In genomic region chr17:31409741-31410350, GRCm38 (mm10) we compare ENCODE assay signal across 9 mouse cellular contexts. TPM values are rescaled to one million over a fixed set of nuclear protein-coding genes. Genes with fewer than 3 reads are reported as not detected.
DNase-seq lines count a peak whose midpoint lies in the region; ATAC-seq lines count a peak whose summit lies in the region.
"Had no signal": no experiment of that assay in that cellular context is flagged by ENCODE, and none has a peak within 500 bp of the region (broad histone marks: within the 10 kb centered on the region; RNA-seq: fewer than 3 reads in every experiment).

No protein-coding gene starts in this region.

- no peak for DNase-seq in intestine, embryonic 14.5 days (ENCODE audit: low spot score)
- DNase-seq in fibroblast of lung, adult 2 months (ENCODE audit: low read depth) = peak; percentile 35
- no peak for DNase-seq in layer of hippocampus, postnatal 14 days (ENCODE audit: low spot score in 2 of 2)
- DNase-seq in spleen, adult 12 weeks (ENCODE audit: low spot score) = no peak
- DNase-seq in Muller cell, postnatal 12 days (ENCODE audit: inconsistent ontology term) = no peak
- DNase-seq: right cerebral cortex, postnatal 14 days had no signal

- peak overlapping the region; percentile 10; the same call in 1 of the 2 replicates for H3K9ac ChIP-seq in intestine, embryonic 14.5 days (ENCODE audit: low read length)
- no peak overlapping the region for H3K9ac ChIP-seq in intestine, embryonic 16.5 days (ENCODE audit: low read depth, low read length)
- H3K9ac ChIP-seq in limb, embryonic 13.5 days = no peak overlapping the region
- no peak overlapping the region for H3K9ac ChIP-seq in neural tube, embryonic 15.5 days (replicated peaks)

- ATAC-seq in intestine, embryonic 14.5 days (replicated peaks; ENCODE audit: low FRiP score, low TSS enrichment, low read depth) = no peak
- ATAC-seq in intestine, embryonic 16.5 days = no peak
- no peak; the same call in 1 of the 2 replicates for ATAC-seq in limb, embryonic 13.5 days (ENCODE audit: low FRiP score, low read depth)
- ATAC-seq in neural tube, embryonic 15.5 days (ENCODE audit: low FRiP score) = no peak

- no peak overlapping the region for H3K4me3 ChIP-seq in intestine, embryonic 14.5 days (ENCODE audit: low read depth, low read length)
- H3K4me3 ChIP-seq in intestine, embryonic 16.5 days (ENCODE audit: low read length) = no peak overlapping the region
- H3K4me3 ChIP-seq in limb, embryonic 13.5 days = no peak overlapping the region
- no peak overlapping the region for H3K4me3 ChIP-seq in neural tube, embryonic 15.5 days (replicated peaks)

- H3K9me3 ChIP-seq in intestine, embryonic 14.5 days (ENCODE audit: control insufficient read depth, low read length) = no peaks in the 10 kb centered on the region
- H3K9me3 ChIP-seq in intestine, embryonic 16.5 days (ENCODE audit: control insufficient read depth, low read length) = no peaks in the 10 kb centered on the region
- no peaks in the 10 kb centered on the region for H3K9me3 ChIP-seq in limb, embryonic 13.5 days
- no peaks in the 10 kb centered on the region for H3K9me3 ChIP-seq in neural tube, embryonic 15.5 days (replicated peaks)

- H3K27ac ChIP-seq in intestine, embryonic 14.5 days (ENCODE audit: low read depth) = peak overlapping the region; percentile 43; the same call in 1 of the 2 replicates
- no peak overlapping the region for H3K27ac ChIP-seq in intestine, embryonic 16.5 days (ENCODE audit: low read length)
- peak overlapping the region; percentile 15; the same call in 1 of the 2 replicates for H3K27ac ChIP-seq in limb, embryonic 13.5 days
- H3K27ac ChIP-seq in neural tube, embryonic 15.5 days (replicated peaks) = peak overlapping the region; percentile 49

- H3K36me3 ChIP-seq in intestine, embryonic 14.5 days (ENCODE audit: control insufficient read depth, insufficient read depth, low read length) = peaks cover 8% of the 10 kb centered on the region
- H3K36me3 ChIP-seq in intestine, embryonic 16.5 days (ENCODE audit: control insufficient read depth, insufficient read depth, low read length) = no peaks in the 10 kb centered on the region
- H3K36me3 ChIP-seq in limb, embryonic 13.5 days = peaks cover 7% of the 10 kb centered on the region
- peaks cover 6% of the 10 kb centered on the region; the same call in 1 of the 2 replicates for H3K36me3 ChIP-seq in neural tube, embryonic 15.5 days

- H3K4me1 ChIP-seq in intestine, embryonic 14.5 days (replicated peaks; ENCODE audit: control insufficient read depth, insufficient read depth, low read length) = peaks cover 30% of the 10 kb centered on the region
- peaks cover 19% of the 10 kb centered on the region for H3K4me1 ChIP-seq in intestine, embryonic 16.5 days (ENCODE audit: control insufficient read depth, insufficient read depth, low read length)
- peaks cover 52% of the 10 kb centered on the region for H3K4me1 ChIP-seq in limb, embryonic 13.5 days
- peaks cover 27% of the 10 kb centered on the region for H3K4me1 ChIP-seq in neural tube, embryonic 15.5 days

- no peaks in the 10 kb centered on the region for H3K27me3 ChIP-seq in intestine, embryonic 14.5 days (replicated peaks; ENCODE audit: control insufficient read depth, insufficient read depth, low read length)
- H3K27me3 ChIP-seq in intestine, embryonic 16.5 days (replicated peaks; ENCODE audit: control insufficient read depth, insufficient read depth, low read length) = no peaks in the 10 kb centered on the region
- H3K27me3 ChIP-seq in limb, embryonic 13.5 days = no peaks in the 10 kb centered on the region
- H3K27me3 ChIP-seq in neural tube, embryonic 15.5 days (replicated peaks) = no peaks in the 10 kb centered on the region

- H3K4me2 ChIP-seq in intestine, embryonic 14.5 days (ENCODE audit: low read length) = no peak overlapping the region
- no peak overlapping the region for H3K4me2 ChIP-seq in intestine, embryonic 16.5 days (ENCODE audit: low read depth, low read length)
- H3K4me2 ChIP-seq in limb, embryonic 13.5 days (replicated peaks) = no peak overlapping the region
- no peak overlapping the region for H3K4me2 ChIP-seq in neural tube, embryonic 15.5 days

- WGBS in intestine, embryonic 14.5 days = 28% methylated on average over 10 of the region's 10 CpGs
- WGBS in intestine, embryonic 16.5 days = 37% methylated on average over 10 of the region's 10 CpGs
- WGBS in limb, embryonic 13.5 days = 31% methylated on average over 10 of the region's 10 CpGs
- 9% methylated on average over 10 of the region's 10 CpGs for WGBS in neural tube, embryonic 15.5 days

RNA-seq across cellular contexts. Expression of gene Pde9a, which starts 23.8 kb away (rescaled TPM):
- polyA plus RNA-seq in intestine, embryonic 14.5 days (2014; fragmentation: Nextera tagmentation; extraction: Ambion mirVana) = 61.0 and 76.0 TPM in 2 replicates
- polyA plus RNA-seq in intestine, embryonic 16.5 days (2015; fragmentation: Nextera tagmentation; extraction: Ambion mirVana) = 62.5 and 65.2 TPM in 2 replicates
- 32.2 and 32.5 TPM in 2 replicates for polyA plus RNA-seq in limb, embryonic 13.5 days (2015; fragmentation: Nextera tagmentation; extraction: Ambion mirVana)
- 24.9 and 25.8 TPM in 2 replicates for polyA plus RNA-seq in neural tube, embryonic 15.5 days (2015; fragmentation: Nextera tagmentation; extraction: Ambion mirVana)
- total RNA-seq in layer of hippocampus, postnatal 14 days (2021) = 10 to 100 TPM; 25.9 to 28.3 TPM
